Comparison of ENCODE assay signal across 22 mouse cellular contexts in the genomic region with DNA sequence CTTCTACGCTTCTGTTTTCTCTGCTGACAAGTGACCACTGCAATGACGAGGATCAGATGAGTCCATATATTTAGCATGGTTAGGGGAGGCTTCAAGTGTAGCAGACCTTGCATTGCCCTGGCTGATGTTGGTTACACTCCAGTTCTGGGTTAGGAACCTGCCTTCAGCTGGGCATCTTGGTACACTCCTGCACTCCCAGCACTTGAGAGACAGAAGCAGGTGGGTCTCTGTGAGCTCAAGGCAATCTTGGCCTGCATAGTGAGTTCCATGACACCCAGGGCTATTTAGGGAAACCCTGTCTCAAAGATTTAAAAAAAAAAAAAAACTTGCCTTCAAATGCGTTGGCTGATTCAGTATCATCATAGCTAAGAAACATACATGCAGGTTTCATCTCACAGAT.
"Had no signal": no experiment of that assay in that cellular context is flagged by ENCODE, and none has a peak within 500 bp of the region (broad histone marks: within the 10 kb centered on the region; RNA-seq: fewer than 3 reads in every experiment).

No protein-coding gene starts in this region.

- H3K9ac ChIP-seq: liver, postnatal 0 days; lung, embryonic 15.5 days; midbrain, embryonic 13.5 days; midbrain, embryonic 15.5 days; neural tube, embryonic 13.5 days; neural tube, embryonic 15.5 days; stomach, embryonic 15.5 days had no signal

- H3K4me3 ChIP-seq: lung, embryonic 15.5 days; megakaryocyte, embryonic 14.5 days; midbrain, embryonic 13.5 days; midbrain, embryonic 15.5 days; neural tube, embryonic 13.5 days; neural tube, embryonic 15.5 days; stomach, embryonic 15.5 days had no signal

- H3K4me2 ChIP-seq: lung, embryonic 15.5 days; midbrain, embryonic 11.5 days; midbrain, embryonic 13.5 days; midbrain, embryonic 15.5 days; neural tube, embryonic 13.5 days; neural tube, embryonic 15.5 days; stomach, embryonic 15.5 days had no signal

- H3K27me3 ChIP-seq: lung, embryonic 15.5 days; megakaryocyte, embryonic 14.5 days; midbrain, embryonic 13.5 days; midbrain, embryonic 15.5 days; neural tube, embryonic 13.5 days; neural tube, embryonic 15.5 days; stomach, embryonic 15.5 days had no signal

- H3K27ac ChIP-seq: lung, embryonic 15.5 days; macrophage; midbrain, embryonic 13.5 days; midbrain, embryonic 15.5 days; neural tube, embryonic 13.5 days; neural tube, embryonic 15.5 days; stomach, embryonic 15.5 days; stomach, postnatal 0 days had no signal

- DNase-seq: liver, postnatal 0 days; lung, adult 2 months; lung, postnatal 14 days; lung, postnatal 36 days; retina, postnatal 1 day; right cerebral cortex, adult 18-20 months; right cerebral cortex, postnatal 25 days; right cerebral cortex, postnatal 4 days; thymus, adult 2 months; thymus, postnatal 25 days; thymus, postnatal 4 days had no signal

- H3K4me1 ChIP-seq: lung, embryonic 15.5 days; megakaryocyte, embryonic 14.5 days; stomach, embryonic 15.5 days had no signal

- H3K9me3 ChIP-seq: lung, embryonic 15.5 days; midbrain, embryonic 13.5 days; midbrain, embryonic 15.5 days; neural tube, embryonic 13.5 days; neural tube, embryonic 15.5 days; stomach, embryonic 15.5 days had no signal

- ATAC-seq: liver, postnatal 0 days; lung, postnatal 0 days; midbrain, embryonic 13.5 days; midbrain, embryonic 15.5 days had no signal

- H3K36me3 ChIP-seq: lung, embryonic 15.5 days; midbrain, embryonic 13.5 days; midbrain, embryonic 15.5 days; neural tube, embryonic 13.5 days; neural tube, embryonic 15.5 days; stomach, embryonic 15.5 days had no signal
